Mouse (Mus musculus) liver, postnatal 0 days (tissue): ENCODE data around the gene Tbc1d13.

Experiments
- CTCF ChIP-seq: sonication (generic); IDR thresholded peaks from 2 replicates; pipeline ENCODE4 v1.5.1; 2016; ENCODE audit warnings: antibody characterized with exemption, low read depth
- EP300 ChIP-seq: IDR thresholded peaks from 2 replicates; pipeline ENCODE4 v1.6.1; 2016; ENCODE audit warnings: antibody characterized with exemption, low read depth, mild to moderate bottlenecking

DNA sequence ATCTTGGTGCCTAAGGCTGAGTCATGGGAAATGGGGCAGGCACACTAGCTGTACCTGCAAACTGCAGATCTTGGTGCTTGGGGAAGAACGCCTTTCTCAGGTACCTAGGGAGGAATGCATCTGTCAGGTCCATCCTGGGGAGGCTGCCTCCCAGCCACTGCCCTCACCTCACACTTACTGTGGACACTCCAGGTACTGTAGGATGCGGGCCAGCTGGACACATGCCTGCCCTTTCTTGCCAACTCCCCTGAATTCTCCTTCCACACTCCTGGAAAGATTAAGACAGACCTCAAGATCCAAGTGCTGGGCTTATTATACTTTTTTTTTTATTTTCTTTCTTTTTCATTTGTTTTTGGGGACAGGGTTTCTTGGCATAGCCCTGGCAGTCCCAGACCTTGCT lies 43.0 kb downstream of the Tbc1d13 start:
- TF ChIP-seq CTCF, result no peak
- no peak for TF ChIP-seq EP300
